In the genomic region with DNA sequence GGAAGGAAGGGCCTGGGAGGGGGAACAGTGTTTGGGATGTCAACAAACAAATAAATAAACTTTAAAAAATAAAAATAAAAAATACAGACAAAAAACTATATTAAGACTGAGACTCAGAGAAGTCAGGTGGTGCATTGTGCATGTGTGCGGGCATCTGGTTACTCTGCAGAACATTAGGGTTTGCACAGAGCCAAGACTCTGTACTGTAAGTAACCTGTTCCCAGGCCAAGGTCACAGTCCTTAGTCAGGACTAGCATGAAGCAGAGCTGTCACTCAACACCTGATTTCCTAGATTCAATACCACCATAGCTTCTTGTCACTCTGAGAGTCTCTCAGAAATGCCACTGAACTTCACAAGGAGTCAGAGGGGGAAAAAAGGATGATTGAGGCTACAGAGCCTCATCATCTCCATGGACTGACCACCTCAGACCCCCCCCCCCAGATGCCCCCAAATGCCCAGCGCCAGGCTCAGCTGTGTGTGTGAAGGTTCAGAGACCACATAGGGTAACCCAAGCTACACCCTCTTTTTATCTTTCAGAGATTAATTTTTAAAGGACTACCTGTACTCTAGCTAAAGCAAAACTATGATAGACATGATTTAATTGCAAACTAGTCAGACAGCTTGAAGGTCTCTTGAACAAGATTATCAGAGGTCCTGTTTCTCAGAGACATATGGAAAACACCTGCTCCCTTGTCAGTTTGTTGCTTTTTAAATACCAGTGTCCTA, we compare ENCODE assay signal across 14 mouse cellular contexts.
"Had no signal": no experiment of that assay in that cellular context is flagged by ENCODE, and none has a peak within 500 bp of the region (broad histone marks: within the 10 kb centered on the region; RNA-seq: fewer than 3 reads in every experiment).

No protein-coding gene starts in this region.

- H3K4me2 ChIP-seq: kidney, embryonic 15.5 days; liver, embryonic 13.5 days; lung, embryonic 15.5 days; midbrain, embryonic 12.5 days; neural tube, embryonic 13.5 days had no signal

- DNase-seq: kidney, postnatal 14 days; liver, embryonic 13.5 days; liver, postnatal 0 days; retina, postnatal 1 day; right cerebral cortex, postnatal 4 days; spleen, adult 18-20 months; thymus, adult 18-20 months; thymus, postnatal 14 days had no signal

- H3K27me3 ChIP-seq: kidney, embryonic 15.5 days; liver, embryonic 13.5 days; lung, embryonic 15.5 days; midbrain, embryonic 12.5 days; neural tube, embryonic 13.5 days had no signal

- H3K36me3 ChIP-seq: kidney, embryonic 15.5 days; limb, embryonic 10.5 days; liver, embryonic 13.5 days; lung, embryonic 15.5 days; midbrain, embryonic 12.5 days; neural tube, embryonic 13.5 days had no signal

- H3K4me1 ChIP-seq: liver, embryonic 13.5 days; lung, embryonic 15.5 days; midbrain, embryonic 12.5 days; neural tube, embryonic 13.5 days had no signal

- ATAC-seq: liver, postnatal 0 days; midbrain, embryonic 16.5 days had no signal

- H3K27ac ChIP-seq: kidney, embryonic 15.5 days; limb, embryonic 10.5 days; liver, embryonic 13.5 days; lung, embryonic 15.5 days; midbrain, embryonic 12.5 days; neural tube, embryonic 13.5 days had no signal

- H3K9ac ChIP-seq: kidney, embryonic 15.5 days; liver, embryonic 13.5 days; liver, postnatal 0 days; lung, embryonic 15.5 days; midbrain, embryonic 12.5 days; neural tube, embryonic 13.5 days had no signal

- H3K4me3 ChIP-seq: kidney, embryonic 15.5 days; limb, embryonic 10.5 days; liver, embryonic 13.5 days; lung, embryonic 15.5 days; midbrain, embryonic 12.5 days; neural tube, embryonic 13.5 days had no signal

- H3K9me3 ChIP-seq: kidney, embryonic 15.5 days; limb, embryonic 10.5 days; liver, embryonic 13.5 days; lung, embryonic 15.5 days; midbrain, embryonic 12.5 days; neural tube, embryonic 13.5 days had no signal
